Mouse (Mus musculus): ENCODE data around the gene Cdc37l1.

The Cdc37l1 gene

GRCm38 (mm10) chr19:29008069-29008706 lies 18.0 kb downstream of the Cdc37l1 start:
- DNase-seq (ENCODE audit: low spot score in 2 of 2): no peak

- DNase-seq (ENCODE audit: low spot score in 2 of 2): no peak
Measured at GRCm38 (mm10) chr19:29009046-29009445, 18.9 kb downstream of the Cdc37l1 start.

GRCm38 (mm10) chr19:29011355-29011990 lies 21.3 kb downstream of the Cdc37l1 start:
- no peak for DNase-seq (ENCODE audit: low spot score in 2 of 2)

- DNase-seq (ENCODE audit: low spot score in 2 of 2): no peak
Measured at GRCm38 (mm10) chr19:29014466-29015055, 24.4 kb downstream of the Cdc37l1 start.

GRCm38 (mm10) chr19:29015410-29016203 lies 25.5 kb downstream of the Cdc37l1 start:
- DNase-seq (ENCODE audit: low spot score in 2 of 2): no peak

- DNase-seq (ENCODE audit: low spot score in 2 of 2): no peak
Measured at GRCm38 (mm10) chr19:29016204-29016765, 26.1 kb downstream of the Cdc37l1 start.

- DNase-seq (ENCODE audit: low spot score in 2 of 2): no peak
Measured at GRCm38 (mm10) chr19:29016786-29017185, 26.6 kb downstream of the Cdc37l1 start.

GRCm38 (mm10) chr19:29019647-29020046 lies 29.5 kb downstream of the Cdc37l1 start:
- DNase-seq (ENCODE audit: low spot score in 2 of 2): peak in 1 of 2 experiments; percentile 29

GRCm38 (mm10) chr19:29021754-29022345 lies 31.7 kb downstream of the Cdc37l1 start:
- no peak for DNase-seq (ENCODE audit: low spot score in 2 of 2)

GRCm38 (mm10) chr19:29024391-29024947 lies 34.3 kb downstream of the Cdc37l1 start:
- no peak for DNase-seq (ENCODE audit: low spot score in 2 of 2)

GRCm38 (mm10) chr19:29031788-29032187 lies 41.6 kb downstream of the Cdc37l1 start:
- DNase-seq (ENCODE audit: low spot score in 2 of 2): no peak

- no peak for DNase-seq (ENCODE audit: low spot score in 2 of 2)
Measured at GRCm38 (mm10) chr19:29032662-29033061, 42.5 kb downstream of the Cdc37l1 start.

- no peak for DNase-seq (ENCODE audit: low spot score in 2 of 2)
Measured at GRCm38 (mm10) chr19:29037026-29037425, 46.9 kb downstream of the Cdc37l1 start.

- DNase-seq (ENCODE audit: low spot score in 2 of 2): no peak
Measured at GRCm38 (mm10) chr19:29037541-29037940, 47.4 kb downstream of the Cdc37l1 start.

GRCm38 (mm10) chr19:29039334-29039733 lies 49.2 kb downstream of the Cdc37l1 start:
- no peak for DNase-seq (ENCODE audit: low spot score in 2 of 2)

- no peak for DNase-seq (ENCODE audit: low spot score in 2 of 2)
Measured at GRCm38 (mm10) chr19:29040206-29040605, 50.1 kb downstream of the Cdc37l1 start.

- no peak for DNase-seq (ENCODE audit: low spot score in 2 of 2)
Measured at GRCm38 (mm10) chr19:29042143-29042542, 52.0 kb downstream of the Cdc37l1 start.

GRCm38 (mm10) chr19:29042647-29043046 lies 52.5 kb downstream of the Cdc37l1 start:
- DNase-seq (ENCODE audit: low spot score in 2 of 2): no peak

- DNase-seq (ENCODE audit: low spot score in 2 of 2): no peak
Measured at GRCm38 (mm10) chr19:29044353-29044768, 54.2 kb downstream of the Cdc37l1 start.

GRCm38 (mm10) chr19:29045369-29045768 lies 55.2 kb downstream of the Cdc37l1 start:
- no peak for DNase-seq (ENCODE audit: low spot score in 2 of 2)

GRCm38 (mm10) chr19:29045956-29046650 lies 56.0 kb downstream of the Cdc37l1 start:
- no peak for DNase-seq (ENCODE audit: low spot score in 2 of 2)

Measured in spleen, postnatal 10 days (tissue).